Mouse (Mus musculus): ENCODE measurements around the gene Aldh16a1.

DNA sequence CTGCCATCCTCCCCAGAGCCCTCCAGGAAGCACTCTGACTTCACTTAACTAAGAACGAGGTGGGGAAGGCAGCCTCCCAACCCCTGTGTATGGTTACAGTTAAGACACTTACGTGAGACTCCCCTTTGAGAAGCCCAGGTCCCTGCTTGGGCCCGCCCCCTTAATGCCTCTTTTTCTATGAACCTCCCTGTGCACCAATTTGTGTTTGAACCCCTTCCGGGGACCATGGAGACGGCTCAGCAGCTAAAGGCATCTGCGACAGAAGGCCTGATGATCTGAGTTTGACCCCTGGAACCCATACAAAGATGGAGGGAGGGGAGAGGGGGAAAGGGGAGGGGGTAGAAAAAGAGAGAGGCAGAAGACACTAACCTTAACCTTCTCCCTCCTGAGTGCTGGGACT, 47.9 kb downstream of the Aldh16a1 start:
- no peak for TF ChIP-seq CTCF (IDR thresholded peaks at IDR 0.05; ENCODE audit: insufficient read depth, low read depth, low read length)
- no peak for TF ChIP-seq POLR2A (IDR thresholded peaks at IDR 0.05; ENCODE audit: insufficient read depth, low read depth, low read length)
